Mouse (Mus musculus) fibroblast of lung, adult 2 months (primary cell): ENCODE measurements around the gene Invs.

ENCODE experiments used
- DNase-seq: peaks from one replicate; pipeline ENCODE4 v3.0.0-alpha.2; 2011; ENCODE audit warnings: low read depth

Invs gene

DNA sequence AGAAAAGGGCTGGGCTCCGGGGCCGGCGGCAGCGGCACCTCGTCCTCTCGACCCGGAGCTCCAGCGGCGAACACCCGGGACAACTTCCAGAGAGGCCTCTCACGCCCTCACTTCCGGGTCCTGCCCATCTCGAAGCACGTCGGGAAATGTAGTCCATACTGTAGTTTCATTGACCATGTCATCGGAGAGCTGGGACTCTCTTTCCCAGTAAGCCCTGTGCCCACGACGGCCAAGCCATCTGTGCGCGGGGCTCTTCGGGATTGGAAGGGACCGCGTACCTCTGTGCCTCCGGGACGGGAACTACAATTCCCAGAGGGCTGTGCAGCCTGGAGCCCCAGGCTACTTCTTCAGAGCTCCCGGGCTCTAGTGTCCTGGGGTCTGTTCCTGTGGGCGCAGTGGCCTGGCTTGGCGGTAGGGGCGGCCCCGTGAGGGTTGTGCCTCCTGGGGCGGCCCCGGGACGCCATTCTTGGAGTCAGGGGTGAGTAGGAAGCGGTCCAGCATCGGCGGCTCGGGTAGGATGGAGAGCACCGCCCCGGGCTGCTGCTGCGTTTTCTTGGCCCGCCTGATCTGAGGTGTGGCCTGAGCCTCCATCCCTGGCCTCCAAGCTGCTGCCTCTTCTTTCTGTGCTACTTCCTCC lies at the start of gene Invs, which contains the start of gene Erp44:
TSS of gene Invs (plus strand) at position 263 of the 637 bp plus-strand sequence.
TSS of gene Erp44 (minus strand) at position 61 of the 637 bp plus-strand sequence.
- DNase-seq = peak; percentile 98

DNA sequence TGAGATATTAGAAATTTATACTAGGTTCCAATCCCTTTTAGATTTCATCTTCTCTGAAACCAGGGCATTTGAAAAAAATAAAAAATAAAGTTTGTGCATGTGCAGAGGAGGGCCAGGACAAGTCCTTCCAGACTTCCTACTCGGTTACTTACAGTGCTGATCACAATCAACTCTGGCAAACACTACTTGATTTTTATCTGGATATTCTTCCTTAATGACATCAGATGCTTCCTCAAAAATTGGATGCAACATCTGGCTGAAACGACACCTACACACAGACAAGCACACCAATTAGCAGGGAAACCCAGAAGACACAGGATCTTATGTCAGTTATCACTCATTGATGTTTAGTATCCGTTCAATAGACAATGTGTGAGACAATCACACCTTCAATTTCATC lies 42.8 kb upstream of the Invs start:
- no peak for DNase-seq

DNA sequence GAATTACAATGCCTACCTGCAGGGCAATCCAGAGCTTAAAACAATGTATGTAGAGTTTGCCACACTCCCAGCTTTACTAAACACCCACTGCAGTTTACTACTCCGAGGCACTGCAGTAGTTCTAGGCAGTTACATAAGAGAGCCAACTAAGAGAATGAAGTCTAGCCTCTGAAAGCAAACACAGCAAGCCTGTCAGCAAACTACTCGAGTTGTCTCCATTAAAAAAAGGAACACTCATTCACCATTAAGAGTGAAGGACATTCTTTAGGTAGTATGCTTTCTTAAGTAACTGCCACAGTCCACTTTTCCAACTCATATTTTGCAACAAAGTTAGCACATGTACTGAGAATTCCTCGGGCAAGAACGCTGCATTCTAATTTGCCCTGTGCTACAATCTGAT lies 40.5 kb upstream of the Invs start:
- no peak for DNase-seq

DNA sequence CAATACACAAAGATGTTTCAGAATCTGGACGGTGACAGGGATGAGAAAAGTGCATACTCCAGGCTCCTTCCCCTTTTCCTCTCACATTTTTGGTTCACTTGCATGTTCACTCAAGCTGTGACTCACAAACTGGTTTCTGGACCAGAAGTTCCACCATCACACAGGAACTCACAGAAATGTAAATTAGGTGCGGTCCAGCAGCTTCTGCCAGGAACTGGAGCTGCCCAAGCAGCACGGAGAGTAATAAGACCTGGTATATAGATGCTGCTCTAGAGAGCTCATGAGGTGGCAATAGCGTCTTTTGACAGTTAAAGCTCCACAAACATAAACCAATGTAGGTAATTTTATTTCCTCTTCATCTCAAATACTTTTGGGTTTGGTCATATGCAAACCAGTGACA lies 37.1 kb upstream of the Invs start:
- DNase-seq = no peak

DNA sequence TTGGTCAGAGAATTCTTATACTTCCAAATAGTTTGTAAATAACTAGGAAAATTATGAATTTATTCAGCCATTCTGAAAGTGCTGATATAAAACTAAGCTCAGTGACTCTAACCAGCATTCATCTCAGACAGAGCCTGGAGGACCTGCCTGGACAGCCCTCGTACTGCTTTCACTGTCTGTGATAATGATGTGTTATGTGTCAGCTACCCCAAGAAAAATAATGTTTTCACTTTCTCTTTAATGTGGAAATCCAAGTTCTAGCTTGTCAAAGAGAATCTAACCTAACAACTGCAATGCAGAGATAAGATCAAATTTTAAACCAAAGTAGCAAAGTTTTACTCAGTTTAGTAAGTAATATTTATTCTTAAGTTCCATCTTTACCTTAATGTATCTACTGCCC lies 35.8 kb upstream of the Invs start:
- DNase-seq = no peak

DNA sequence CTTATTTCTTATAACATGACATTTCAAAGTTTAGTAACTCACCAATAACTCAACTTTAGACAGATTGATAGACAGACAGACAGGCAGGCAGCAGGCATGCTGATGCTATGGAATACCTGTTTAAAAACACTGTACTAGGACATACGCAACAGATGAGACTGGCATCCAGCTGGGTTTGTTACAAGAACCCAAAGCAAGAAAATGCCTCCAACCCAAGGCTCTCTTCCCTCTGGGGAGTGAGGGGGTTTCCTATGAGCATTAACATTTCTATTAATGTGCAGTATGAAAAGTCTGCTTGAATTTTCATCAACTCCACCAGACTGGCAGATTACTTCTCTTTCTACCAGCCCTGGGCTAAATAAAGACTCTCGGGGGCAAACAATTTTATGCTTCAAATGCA lies 35.3 kb upstream of the Invs start:
- no peak for DNase-seq

DNA sequence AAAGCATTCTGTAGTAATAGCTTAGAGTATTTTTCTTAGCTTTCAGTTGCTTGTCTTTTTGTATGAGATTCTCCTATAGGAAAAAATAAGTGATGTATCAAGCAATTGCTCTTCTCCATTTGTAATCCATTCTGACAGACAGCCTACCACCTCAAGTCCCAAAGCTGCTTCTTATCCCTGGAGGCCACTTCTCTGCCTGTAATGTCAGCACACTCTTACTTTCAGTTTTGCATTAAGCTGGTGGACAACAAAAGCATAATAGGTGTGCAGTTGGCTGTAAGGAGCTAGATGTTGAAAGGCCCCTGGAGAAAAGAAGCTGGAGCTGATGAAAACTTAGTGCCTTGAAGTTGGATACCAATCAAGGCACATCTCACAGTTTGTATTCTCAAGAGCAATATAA lies 26.3 kb upstream of the Invs start:
- DNase-seq = no peak

DNA sequence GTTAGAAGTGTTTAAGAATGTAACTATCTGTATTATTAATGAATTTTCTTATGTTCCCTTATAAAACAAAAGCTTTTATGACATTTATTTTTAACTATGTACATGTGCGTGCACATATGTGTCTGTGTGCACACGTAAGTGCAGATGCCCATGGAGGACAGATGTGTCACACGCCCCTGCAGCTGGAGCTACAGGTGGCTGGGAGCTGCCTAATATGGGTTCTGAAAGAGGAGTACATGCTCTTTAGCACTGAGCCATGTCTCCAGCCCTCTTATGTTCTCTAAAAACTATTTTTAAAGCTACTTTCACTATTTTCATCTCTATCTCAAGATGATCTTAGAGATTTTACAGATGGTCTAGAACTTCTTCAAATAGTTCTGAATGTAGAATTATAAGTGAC lies 21.5 kb upstream of the Invs start:
- DNase-seq = no peak

DNA sequence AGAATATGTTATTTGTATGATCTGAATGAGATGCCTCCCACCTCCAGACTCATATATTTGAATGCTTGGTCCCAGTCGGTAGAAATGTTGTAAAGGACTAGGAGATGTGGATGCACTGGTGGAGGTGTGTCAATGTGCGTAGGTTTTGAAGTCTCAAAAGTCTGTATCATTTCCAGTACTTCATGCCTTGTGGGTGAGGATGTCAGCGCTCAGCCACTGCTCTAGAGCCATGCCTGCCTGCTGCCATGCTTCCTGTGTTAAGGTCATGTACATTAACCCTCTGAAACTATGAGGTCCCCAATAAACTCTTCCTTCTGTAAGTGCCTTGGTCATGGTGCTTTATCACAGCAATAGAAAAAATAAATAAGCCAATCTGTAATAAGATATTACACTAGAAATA lies 11.9 kb upstream of the Invs start:
- DNase-seq = no peak

DNA sequence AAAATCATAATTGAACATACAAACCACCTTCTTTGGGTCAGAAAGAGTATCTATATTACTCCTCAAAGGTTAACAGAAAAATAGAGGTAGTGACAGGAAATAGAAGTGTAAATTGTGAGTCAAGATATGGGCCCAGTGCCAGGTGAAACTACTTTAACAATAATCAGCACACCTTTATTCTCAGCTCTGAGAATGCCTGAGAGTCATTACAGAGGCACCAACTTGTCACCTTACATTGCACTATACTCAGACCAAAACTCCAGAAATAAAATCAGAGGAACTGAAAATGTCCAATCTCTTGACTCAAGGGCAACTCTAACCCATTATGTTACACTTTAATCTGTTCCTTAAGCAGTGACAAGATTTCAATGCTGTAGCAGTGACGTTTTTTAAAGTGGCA lies 11.4 kb upstream of the Invs start:
- no peak for DNase-seq

DNA sequence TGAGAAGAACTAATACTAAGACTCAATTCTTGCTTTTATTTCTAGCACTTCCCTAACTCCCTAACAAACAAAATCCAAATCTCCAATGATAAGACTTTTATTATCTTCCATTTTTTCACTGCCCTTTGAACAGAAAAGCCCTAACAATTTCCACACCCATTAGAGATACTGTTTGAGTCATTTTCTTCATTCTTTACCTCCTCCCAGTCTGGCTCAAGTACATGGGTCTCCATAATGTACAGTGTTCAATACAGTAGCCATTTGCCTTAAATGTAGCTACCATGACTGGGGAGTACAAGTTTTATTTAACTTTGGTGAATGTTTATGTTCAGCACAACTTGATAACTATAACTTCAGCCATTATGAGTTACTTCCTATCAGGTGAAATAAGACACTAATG lies 9.0 kb upstream of the Invs start:
- DNase-seq = no peak

DNA sequence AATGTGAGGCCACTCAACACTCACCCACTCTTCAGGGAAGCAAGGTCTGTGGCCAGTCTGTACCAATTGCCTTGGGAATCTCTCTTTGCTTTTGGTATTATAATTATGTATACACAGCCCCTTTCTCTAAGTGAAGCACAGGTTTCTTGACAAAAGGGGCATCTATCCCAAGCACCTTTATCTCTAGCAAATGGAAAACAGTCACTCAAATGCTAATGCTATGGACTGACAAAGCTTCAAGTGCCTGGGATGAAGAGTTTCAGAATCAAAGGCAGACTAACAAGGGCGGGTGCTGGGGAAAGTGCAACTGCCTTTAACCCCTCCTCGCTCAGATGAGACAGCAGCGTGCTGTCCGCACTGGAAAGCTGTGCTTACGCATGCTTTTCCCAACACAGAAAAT lies 7.7 kb upstream of the Invs start:
- DNase-seq = no peak

DNA sequence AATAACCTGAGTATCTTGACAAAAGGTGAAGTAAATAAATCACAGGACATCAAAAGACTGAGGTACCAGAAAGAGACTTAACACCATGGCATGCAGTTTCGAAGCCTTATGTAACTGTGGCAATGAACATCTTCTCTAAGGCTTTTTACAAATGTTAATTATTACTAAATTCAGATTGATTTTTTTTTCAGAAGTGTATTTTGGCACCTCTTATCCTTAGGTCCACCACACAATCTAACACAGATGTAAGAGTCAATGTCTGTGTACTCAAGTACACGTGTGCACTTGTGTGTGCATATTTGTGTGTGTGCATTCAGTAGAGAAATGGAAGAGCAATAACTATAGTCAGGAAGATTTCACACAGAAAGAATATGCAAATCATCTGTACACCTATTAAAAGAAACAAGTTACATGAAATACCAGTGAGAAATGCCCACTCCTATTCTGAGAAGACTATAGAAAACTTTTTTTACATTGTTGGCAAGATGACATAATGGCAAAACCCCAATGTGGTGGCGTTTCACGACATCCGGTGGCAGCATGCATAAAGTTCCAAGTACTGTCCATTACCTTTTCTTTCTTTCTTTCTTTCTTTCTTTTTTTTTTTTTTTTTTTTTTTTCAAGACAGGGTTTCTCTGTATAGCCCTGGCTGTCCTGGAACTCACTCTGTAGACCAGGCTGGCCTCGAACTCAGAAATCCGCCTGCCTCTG lies 6.3 kb upstream of the Invs start:
- DNase-seq = no peak

DNA sequence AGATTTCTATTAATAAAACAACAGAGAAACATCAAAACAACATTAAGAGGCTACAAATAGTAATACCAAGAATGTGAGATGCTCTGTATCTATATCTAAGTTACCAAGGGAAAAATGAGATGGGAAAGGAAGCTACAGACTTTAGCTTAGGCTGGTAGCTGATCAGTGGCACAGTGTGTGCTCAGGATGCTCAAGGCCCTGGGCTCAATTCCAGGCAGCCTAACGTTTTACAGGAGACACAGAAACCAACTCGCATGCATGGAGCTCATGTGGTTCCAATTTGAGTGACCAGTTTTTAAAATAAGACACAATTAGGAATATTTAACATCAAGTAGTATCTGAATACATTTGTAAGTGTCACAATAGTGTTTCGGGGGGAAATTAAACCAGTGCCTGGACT lies 3.8 kb upstream of the Invs start:
- no peak for DNase-seq

DNA sequence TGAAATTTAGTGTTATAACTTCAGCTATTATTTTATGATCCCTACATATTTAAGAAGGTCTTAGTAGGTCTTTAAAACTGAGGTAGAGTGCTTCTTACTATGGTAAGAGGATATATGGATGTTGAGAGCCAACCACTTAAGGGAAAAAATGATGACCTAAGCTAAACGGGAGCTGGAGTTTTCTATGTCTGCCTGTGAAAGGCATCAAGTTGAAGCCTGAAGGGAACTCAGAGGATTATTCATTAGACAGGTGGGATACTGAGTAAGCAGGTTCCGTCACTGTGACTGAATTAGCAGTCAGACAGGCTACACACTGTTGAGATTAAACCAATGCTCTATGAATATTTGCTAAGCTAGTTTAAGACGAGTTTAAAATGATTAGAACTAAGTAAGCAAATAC lies 2.5 kb upstream of the Invs start:
- DNase-seq = no peak

DNA sequence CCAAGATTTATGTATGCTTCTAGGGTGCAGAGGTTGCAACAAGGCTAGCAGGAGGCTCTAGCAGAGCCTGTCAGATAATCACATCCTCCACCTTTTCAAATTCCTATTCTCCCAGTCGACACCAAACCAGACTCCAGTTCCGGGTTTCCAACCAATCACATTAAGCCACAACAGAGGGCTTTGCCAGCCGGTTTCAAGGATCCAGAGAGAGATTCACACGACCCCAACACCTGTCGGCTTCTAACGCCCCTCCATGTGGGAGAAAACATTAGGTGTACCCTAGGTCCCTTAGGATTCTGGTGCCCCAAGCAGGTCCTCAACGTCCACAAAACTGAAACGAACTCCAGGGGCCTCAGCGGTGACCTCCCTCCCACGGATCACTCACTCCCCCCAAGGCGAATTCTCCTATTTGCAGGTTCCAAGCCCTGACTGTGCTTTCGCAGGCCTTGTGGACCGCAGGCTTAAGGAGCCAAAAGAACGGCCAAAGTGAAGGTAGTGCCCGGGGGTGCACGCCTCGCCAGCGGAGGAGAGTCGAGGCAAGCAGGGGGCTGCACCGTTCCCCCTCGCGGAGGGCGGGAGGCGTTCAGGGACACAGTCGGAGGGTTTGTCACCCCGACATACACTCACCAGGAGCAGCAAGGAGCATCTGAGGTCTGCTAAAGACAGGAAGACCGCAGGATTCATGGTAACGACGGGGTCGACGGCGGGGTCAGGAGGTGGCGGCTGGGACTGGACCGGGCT lies 633 bp upstream of the Invs start:
- no peak for DNase-seq

DNA sequence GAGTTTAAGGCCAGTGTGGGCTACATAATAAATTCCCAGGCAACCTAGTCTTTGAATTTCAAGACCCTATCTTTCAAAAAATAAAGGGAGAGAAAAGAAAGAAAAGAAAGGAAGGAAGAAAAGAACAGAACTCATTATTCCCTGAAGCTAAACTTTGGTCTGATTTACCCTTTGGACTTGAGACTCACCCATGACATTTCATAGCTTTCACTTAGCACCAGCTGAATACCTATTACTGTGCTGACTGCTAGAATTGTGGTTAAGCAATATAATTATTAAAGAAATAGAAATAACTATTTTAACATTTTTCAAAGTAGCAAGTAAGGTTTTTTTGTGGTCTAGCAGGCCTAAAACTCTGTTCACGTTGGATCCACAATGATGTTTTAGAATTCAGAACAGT lies 1.6 kb downstream of the Invs start:
- no peak for DNase-seq

DNA sequence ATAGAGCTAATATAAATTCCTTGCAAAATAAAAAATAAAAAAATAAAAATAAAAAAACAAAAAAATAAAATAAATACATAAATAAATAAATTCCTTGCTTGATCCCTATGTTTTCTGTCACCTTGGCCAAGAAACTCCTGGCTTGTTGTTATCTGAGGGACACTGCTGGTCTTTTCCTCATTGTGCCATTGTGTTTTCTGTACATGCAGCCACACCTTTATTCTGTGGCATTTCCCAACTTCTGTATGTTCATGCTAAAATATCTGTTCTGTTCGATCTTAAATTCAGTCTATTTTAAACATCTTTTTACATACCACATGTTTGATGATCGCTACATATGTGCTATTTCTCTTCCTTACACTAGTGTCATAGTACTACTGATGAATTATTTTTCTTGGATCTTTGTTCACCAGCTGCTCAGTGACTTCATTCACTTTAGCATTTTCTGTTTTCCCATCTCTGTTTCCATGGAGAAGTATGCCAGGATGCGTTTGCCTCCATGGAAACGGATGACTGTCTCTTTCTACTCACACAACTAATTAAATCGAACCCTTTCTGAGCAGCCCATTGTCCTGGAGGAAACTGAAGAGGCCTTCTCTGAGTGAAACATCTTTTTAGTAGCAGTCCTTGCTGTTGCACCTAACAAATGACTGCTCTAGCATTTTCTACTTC lies 7.7 kb downstream of the Invs start:
- DNase-seq = no peak

DNA sequence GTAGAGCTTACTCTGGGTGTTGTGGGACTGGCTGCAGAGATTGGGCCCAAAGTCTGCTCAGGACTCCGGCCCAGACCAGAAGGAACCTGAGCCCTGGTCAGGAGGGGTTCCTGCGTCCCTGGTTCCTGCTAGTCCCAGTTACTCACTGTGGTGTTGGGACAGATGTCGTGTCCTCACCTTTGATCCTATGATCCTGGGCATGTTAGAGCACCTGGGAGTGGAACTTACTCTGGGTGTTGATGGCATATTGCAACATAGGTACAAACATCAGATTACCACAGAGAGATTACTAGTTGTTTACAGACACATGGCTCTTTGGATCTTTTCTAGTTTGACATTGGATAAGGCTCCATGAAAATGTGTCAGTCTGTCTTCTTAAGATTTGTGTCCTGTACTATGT lies 35.3 kb downstream of the Invs start:
- DNase-seq = no peak

DNA sequence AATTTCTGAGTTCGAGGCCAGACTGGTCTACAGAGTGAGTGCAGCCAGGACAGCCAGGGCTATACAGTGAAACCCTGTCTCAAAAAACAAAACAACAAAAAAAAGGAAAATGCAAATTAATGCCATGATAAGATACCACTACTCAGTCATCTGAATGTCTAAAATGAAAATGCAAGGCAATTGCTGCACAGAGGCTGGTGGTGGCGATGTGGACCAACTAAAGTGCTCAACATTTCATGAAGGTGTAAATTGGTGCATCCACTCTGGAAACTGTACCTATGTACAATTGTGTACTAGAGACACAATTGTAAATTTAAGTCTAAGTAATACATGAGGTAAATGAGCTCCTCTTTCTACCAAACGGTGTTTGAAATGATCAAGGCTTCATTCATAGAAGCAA lies 36.5 kb downstream of the Invs start:
- DNase-seq = no peak

DNA sequence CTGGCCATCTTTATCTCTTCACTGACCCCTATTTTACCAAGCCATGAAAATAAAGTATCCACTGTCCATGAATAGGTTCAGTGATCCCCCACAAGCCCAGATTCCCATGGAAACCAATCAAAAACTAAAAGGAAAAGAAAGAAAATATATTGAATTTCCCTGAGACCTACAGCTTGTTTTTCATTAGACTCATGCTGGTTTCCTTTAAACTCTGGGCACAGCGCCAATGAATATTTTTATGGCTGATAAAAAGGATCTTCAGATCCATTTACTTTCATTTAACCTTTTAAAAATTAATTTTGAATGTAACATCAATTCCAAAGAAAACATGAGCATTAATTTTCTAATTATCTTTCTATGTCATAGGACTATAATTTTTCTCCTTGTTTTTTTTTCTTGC lies 41.7 kb downstream of the Invs start:
- no peak for DNase-seq

DNA sequence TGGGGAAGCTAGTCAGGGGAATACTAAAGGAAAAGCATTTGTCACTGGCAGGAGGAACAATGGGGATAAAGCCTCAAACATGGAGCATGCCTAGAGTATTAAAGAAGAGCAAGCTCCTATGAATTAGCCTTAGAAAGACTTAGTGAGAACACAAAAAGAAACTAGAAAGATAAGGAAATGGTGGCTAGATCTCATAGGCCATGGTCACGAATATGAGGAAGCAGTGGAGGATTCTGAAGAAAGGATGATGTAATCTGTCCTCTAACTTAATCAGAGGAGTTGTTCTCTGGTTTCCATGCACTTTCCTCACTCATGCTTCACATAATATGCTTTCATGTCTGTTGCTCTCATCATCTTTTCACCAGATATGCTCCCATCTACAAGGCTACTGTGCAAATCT lies 42.5 kb downstream of the Invs start:
- no peak for DNase-seq

DNA sequence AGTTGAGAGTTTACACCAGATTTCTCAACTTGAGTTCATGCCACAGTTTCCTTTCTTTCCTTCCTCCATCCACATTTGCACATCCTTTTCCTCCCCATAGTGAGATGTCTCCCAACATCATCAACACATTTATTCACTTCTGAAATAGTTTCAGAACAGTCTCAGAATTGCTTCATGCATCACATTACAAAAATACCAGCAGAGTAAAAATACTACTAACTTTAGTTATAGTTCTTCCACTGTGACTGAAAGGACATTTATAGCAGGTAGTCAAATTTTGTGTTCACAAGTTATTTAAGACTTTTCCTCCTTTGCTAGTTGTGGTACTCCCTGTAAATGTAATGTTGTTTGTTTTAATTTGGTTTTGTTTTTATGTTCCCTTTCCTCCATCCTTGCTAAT lies 47.6 kb downstream of the Invs start:
- DNase-seq = no peak
